Mouse (Mus musculus): ENCODE results near the gene Stx1a.

GRCm38 (mm10) chr5:135086871-135087270 is 63.6 kb downstream of the Stx1a start:
- TF ChIP-seq CTCF (IDR thresholded peaks at IDR 0.05; ENCODE audit: borderline replicate concordance, insufficient read depth, low read depth, low read length) (no peak), POLR2A (IDR thresholded peaks at IDR 0.05; ENCODE audit: borderline replicate concordance, insufficient read depth, low read length) (no peak)
